Mouse (Mus musculus) heart, postnatal 4 days (tissue): ENCODE measurements around the gene Lmntd1. TPM values are rescaled to one million over a fixed set of nuclear protein-coding genes. Genes with fewer than 3 reads are reported as not detected.

Experiments used
- DNase-seq: peaks from one replicate; pipeline ENCODE4 v3.0.0; 2021
- total RNA-seq, 2 experiments: library from RNA; stranded (reverse); gene quantifications; 2 replicates each; pipeline ENCODE4 v1.2.3; 2021

Lmntd1 gene
- total RNA-seq, 2 experiments from 2014 or later: 2.8 to 3.1 TPM

- DNase-seq: no peak
These were observed 56.8 kb downstream of the Lmntd1 start for GRCm38 (mm10) chr6:145557059-145557992.

DNA sequence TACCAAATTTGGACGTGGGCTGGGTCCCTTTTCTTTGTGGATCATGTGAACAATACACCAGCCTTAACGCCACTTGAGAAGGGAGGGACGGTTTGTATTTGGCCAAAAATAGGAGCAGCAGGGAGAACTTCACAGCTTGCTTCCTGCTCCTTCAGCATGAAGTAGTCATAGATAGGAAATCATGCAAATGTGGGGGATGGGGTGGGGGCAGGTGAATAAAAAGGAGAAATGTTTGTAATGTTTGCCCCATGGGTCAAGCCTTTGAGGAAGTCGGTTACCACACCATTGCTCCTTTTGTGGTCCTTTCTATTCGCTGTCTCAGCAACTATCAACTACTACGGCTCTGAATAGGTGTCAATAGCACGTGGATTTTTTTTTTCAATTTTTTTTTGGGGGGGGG is 60.9 kb downstream of the Lmntd1 start:
- DNase-seq: no peak

DNA sequence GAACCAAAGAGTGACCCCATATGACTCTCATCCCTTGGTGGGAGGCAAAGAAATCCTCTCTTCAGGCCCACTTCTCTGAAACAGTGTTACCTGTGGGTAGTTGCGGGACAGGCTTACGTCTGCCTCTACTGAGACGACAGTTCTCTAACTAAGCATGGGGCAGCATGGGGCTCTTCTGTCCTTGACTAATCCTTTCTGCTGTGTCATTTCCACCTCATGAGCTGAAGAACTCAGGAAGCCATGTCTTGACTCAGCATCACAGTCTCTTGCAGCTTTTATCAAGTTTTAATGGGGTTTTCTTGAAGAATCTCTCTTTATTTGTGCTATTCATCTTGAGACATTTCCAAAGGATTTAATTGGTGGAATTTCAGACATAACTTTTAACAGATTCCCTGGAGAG is 61.3 kb downstream of the Lmntd1 start:
- no peak for DNase-seq

DNA sequence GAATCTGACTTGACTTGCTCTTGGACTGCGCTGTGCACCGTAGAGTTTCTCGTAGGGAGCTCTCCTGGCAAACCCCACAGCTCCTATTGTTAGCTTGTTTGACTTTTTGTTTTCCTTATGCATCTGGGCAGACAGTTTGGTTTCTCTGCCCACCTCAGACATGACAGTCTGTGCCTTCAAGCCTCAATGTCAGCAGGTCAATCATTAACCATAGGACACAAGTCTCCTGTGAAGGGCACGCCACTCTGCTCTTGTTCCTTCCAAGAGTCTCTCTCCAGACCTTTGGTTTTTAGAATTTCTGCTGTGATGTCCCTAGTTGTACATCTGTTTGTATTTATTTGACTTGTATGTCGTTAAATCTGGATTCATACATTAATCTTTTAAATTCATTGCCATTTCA is 63.1 kb downstream of the Lmntd1 start:
- no peak for DNase-seq

- peak; percentile 22 for DNase-seq
These were observed 68.0 kb downstream of the Lmntd1 start for GRCm38 (mm10) chr6:145545927-145546641.

GRCm38 (mm10) chr6:145544838-145545237 is 69.3 kb downstream of the Lmntd1 start:
- no peak for DNase-seq

DNA sequence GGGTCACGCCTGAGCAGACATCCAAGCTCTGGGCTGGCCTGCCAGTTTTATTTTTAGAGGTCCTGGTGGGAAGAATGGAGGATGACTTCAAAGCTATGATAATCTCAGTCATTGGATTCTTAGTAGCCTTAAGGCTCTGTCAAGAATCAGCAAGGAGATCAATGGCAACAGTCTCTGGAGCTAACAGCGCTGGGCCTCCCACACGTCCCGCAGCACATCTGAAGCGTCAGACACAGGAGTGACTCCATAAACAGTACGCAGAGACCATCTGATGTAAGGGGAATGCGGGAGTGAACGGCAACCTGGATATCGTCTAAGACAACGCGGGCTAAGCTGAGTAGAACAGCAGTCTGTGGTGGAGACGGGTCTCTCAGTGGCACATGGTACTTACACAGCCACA is 69.8 kb downstream of the Lmntd1 start:
- DNase-seq: no peak

- no peak for DNase-seq
These were observed 74.6 kb downstream of the Lmntd1 start for GRCm38 (mm10) chr6:145539568-145539859.

DNA sequence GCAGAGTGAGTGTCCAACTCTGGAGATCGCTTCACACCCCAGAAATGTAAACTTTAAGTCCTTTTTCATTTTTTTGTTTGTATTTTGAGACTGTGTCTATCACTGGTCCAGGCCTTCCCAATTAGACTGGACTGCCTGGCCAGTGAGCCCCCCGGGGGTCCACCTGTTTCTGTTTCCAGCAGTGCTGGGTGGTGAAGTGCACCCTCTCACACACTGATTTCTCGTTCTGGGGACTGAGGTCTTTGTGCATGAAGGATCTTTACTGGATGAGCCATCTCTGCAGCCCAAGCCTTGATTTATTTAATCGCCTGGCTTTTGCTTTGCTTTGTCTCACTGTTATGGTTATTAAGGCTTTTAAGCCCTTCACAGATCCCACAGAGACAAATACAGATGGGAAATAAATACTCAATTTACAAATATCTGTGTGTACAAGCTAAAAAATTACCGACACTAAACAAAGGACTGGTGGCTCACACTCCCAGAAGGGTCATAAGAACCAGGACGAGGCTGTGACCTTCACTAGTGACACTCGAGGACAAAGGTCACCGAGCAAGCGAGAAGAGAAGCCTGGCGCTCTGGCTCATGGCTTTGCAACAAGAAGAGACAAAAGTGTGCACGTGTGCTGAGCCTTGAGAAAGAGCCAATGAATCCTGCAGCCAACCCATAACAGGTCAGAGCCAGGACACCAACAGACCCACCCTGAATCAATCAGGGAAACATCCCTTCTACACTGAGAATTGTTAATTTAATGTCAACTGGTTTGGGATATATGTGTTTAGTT is 75.1 kb downstream of the Lmntd1 start:
- DNase-seq: no peak

DNA sequence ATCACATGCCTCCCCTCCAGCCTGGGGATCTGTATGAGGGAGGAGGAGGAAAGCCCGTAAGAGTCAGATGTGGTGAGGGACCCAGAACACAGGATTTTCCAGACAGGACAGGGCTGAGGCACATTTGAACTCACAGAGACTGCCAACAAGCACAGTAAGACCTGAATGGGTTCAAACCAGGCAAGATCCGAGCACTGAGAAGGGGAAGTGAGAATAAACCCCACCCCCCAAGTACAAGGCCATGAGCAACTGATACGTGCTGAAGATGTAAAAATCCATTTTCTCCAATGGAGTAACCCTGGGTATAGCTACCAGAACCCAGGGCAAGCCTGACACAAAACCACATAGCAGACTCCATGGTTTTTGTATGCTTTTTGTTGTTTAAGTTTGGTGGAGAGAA is 83.7 kb downstream of the Lmntd1 start:
- DNase-seq: no peak

GRCm38 (mm10) chr6:145523337-145523736 is 90.8 kb downstream of the Lmntd1 start:
- DNase-seq: no peak

DNA sequence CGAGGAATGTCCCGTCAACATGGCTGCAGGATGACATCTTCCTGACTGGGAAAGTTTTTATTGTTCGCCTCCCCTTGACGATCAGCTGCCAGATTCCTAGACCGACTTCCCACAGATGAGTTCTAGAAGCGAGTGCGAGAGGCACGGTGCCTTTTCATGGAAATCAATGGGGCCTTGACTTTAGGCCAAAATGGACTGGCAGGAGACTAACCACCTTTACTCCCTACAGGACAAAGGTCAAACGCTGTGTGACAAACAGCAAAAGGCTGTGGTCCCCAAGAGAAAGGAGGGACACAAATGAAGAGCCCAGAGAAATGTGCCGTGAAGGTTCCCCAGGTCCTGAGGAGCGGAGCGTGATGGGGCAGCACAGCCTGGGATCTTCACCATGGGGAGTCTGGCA is 91.5 kb downstream of the Lmntd1 start:
- no peak for DNase-seq

GRCm38 (mm10) chr6:145517002-145517401 is 97.1 kb downstream of the Lmntd1 start:
- no peak for DNase-seq

DNA sequence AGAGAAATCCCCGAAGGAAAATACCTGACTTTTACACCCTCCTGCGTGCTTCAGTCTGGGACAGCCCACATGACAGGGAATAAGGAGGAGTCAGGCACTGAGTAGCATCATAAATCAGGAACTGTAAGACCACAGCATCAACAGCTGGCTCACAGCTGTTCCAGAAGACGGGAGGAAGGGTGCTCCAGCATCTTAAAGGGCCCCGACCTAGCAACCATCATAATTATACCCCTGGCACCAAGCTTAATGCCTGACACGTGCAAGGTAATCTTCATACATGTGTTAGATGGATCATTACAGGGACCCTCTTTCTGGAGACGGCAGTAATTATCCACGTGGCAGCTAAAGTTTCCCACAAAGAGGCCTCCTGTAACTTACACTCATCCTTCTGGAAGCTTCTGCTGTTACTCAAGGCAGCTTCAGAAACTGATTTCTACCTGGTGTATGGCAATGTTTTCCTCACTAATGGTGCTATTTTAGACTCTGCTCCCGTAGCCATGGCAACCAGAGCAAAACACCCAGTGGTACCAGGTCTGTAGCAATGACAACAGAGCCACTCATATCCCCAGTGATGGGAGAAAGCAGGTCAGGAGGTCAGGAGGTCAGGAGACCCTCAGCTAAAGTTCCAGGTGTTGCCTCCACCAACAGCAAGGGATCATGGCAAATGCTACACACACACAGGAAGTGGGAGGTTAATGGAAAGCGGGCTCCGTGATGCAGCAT is 98.1 kb downstream of the Lmntd1 start:
- peak; percentile 40 for DNase-seq

GRCm38 (mm10) chr6:145511265-145511664 is 102.9 kb downstream of the Lmntd1 start:
- no peak for DNase-seq

DNA sequence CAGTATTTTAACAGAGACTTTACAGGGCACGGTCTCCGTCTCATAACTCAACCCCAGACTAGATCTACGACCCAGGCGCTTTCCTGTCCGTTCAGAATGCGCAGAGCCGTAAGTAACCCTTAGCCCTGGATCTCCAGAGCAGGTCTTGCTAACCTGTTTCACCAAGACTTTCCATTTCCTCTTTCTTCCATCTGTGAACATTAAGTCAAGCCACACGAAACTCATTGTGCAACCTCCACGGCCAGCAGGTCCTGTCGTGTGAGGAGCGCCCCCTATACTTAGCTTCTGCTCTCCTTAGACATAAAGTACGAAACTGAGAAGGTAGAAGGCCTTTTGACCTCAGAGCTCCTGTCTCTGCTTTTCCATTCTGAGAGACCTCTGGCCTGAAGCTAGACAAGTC is 105.3 kb downstream of the Lmntd1 start:
- no peak for DNase-seq

- DNase-seq: no peak
These were observed 112.4 kb downstream of the Lmntd1 start for GRCm38 (mm10) chr6:145501751-145502150.

DNA sequence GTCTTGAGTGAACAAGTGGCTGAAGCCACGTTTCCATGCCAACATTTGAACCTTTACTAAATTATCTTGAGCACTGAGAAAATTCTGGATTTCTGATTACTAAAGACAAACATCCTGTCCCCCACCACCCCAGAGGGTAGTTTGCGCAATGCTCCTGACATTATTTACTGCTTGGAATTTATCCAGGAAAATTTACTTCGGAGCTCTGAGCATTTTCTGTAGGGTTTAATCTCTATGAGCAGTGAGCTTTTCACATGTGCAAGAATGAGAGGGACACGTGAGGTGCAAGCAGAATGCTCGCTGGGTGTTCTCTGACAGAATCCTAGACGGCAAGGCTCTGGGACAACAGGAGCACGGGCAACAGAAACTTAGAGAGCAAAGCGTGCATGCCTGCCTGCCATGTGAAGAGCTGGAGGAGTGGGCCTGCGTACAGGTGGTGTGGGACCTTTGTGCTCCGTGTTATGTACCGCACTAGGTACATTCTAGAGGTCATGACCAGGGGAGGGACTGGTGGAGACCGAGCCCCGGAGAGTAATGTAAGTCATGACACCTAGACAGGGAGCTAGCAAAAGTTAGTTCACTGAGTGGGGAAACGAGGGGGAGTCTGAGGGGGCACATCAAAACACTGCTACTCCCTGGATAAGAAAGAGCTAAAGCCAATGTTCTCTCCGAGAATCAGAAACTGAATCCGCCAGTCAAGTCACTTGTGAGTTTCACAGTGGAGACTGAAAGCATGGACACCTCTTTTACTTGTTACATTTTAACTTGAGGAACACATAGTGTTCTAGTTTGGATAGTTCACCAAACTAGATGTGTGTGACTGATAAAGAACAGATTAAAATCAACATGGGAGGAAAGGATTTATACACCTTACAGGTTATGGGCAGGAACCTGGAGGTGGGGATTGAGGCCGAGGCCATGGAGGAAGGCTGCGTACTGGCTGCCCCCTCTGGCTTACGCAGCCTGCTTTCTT is 114.3 kb downstream of the Lmntd1 start:
- DNase-seq: no peak

GRCm38 (mm10) chr6:145495731-145496130 is 118.4 kb downstream of the Lmntd1 start:
- no peak for DNase-seq

GRCm38 (mm10) chr6:145488251-145488650 is 125.9 kb downstream of the Lmntd1 start:
- DNase-seq: no peak

DNA sequence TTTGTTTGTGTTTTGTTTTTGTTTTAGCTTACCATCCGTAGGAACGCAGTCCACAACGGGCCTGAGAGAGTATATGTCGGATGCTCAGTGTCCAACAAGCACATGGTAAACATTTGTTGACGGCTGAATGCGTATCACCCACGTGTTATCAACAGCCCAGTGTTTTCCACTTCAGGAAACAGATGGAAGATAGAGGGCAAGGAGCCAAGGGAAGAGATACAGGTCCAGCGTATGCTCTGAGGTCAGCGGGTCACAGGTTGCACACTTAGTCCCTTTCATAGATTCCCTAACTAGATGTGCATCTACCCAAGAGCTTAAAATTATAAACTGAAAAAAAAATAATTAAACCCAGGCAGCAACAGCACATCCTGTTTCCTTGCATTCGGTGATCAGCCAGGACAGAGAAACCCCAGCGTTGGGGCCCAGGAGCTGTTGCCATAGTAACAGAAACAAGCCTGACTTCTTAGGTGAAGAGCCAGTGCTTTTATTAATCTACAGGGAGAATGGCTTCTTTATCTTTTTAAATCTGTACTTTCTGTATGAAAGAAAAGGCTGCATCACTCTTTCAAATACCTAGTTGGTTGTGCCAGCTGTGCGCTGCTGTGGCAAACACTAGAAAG is 128.0 kb downstream of the Lmntd1 start:
- DNase-seq: no peak
